Mouse (Mus musculus) gastrocnemius, postnatal 14 days (tissue): ENCODE results near the gene Ninl. TPM values are rescaled to one million over a fixed set of nuclear protein-coding genes. Genes with fewer than 3 reads are reported as not detected.

ENCODE experiments used
- total RNA-seq, 2 experiments: library from RNA; stranded (reverse); gene quantifications; 2 replicates each; pipeline ENCODE4 v1.2.3; 2021

Gene Ninl
- total RNA-seq, 2 experiments from 2014 or later: 0.27 to 0.39 TPM

Other genes with a start within 250 kb of the Ninl start
- gene Abhd12, start 134.6 kb downstream of the Ninl start, total RNA-seq: 10 to 100 TPM; 23.2 to 26.7 TPM
- 1 to 10 TPM; 1.8 to 3.1 TPM for gene Gins1, start 134.0 kb downstream of the Ninl start, total RNA-seq
- 1 to 10 TPM; 5.1 to 5.8 TPM for gene Nanp, start within 50 bp of the Ninl start, total RNA-seq
- not detected for gene Gm14151, start 53.0 kb upstream of the Ninl start, total RNA-seq
- gene Gm14147, start 58.9 kb upstream of the Ninl start, total RNA-seq: not detected